Mouse (Mus musculus) heart, embryonic 13.5 days (tissue): ENCODE data around the gene Smarcc1. TPM values are rescaled to one million over a fixed set of nuclear protein-coding genes. Genes with fewer than 3 reads are reported as not detected.
"Not testable (repeated sequence)": the region's sequence is repeated elsewhere in the genome, so short reads cannot be mapped to it uniquely, and the experiment has no call there.

Experiments used
- ATAC-seq: fragments of 200-750 bp; cut with Nextera tagmentation; 2 replicates; pipeline ENCODE4 v1.8.0; 2017; ENCODE audit warnings: moderate TSS enrichment; ENCODE audit not compliant: insufficient number of reproducible peaks, low FRiP score, low TSS enrichment; ENCODE audit errors: extremely low read depth
- H3K27ac ChIP-seq: fragments of 300-500 bp; sonication (generic); replicated peaks from 2 replicates; pipeline ENCODE4 v1.5.1; 2015; ENCODE audit warnings: moderate library complexity, mild to moderate bottlenecking, inconsistent platforms
- H3K27me3 ChIP-seq: fragments of 300-500 bp; sonication (generic); replicated peaks from 2 replicates; pipeline ENCODE4 v1.6.1; 2015; ENCODE audit warnings: mild to moderate bottlenecking, inconsistent platforms
- H3K36me3 ChIP-seq: fragments of 300-500 bp; sonication (generic); 2 replicates; pipeline ENCODE4 v1.6.1; 2015; ENCODE audit warnings: mild to moderate bottlenecking, inconsistent platforms
- H3K4me1 ChIP-seq: fragments of 300-500 bp; sonication (generic); 2 replicates; pipeline ENCODE4 v1.6.1; 2015; ENCODE audit warnings: inconsistent platforms
- H3K4me2 ChIP-seq: fragments of 300-500 bp; sonication (generic); 2 replicates; pipeline ENCODE4 v1.6.1; 2015; ENCODE audit warnings: inconsistent platforms, mild to moderate bottlenecking, moderate library complexity
- H3K4me3 ChIP-seq: fragments of 300-500 bp; sonication (generic); 2 replicates; pipeline ENCODE4 v1.5.1; 2015; ENCODE audit warnings: moderate library complexity, mild to moderate bottlenecking, inconsistent platforms
- H3K9ac ChIP-seq: fragments of 300-500 bp; sonication (generic); 2 replicates; pipeline ENCODE4 v1.6.1; 2015; ENCODE audit warnings: inconsistent platforms, mild to moderate bottlenecking, moderate library complexity
- H3K9me3 ChIP-seq: fragments of 300-500 bp; sonication (generic); 2 replicates; pipeline ENCODE4 v1.6.1; 2016; ENCODE audit warnings: inconsistent platforms
- WGBS: fragments of 180-500 bp; shearing (Covaris S2); methylation state at CpG from one replicate; pipeline ENCODE4 v1.1.7; 2015; ENCODE audit warnings: mixed read lengths; 5-methylcytosine and 5-hydroxymethylcytosine counted together
- polyA plus RNA-seq: library from polyadenylated mRNA; unstranded; fragments of >200 nt; fragmentation: Nextera tagmentation; extraction: Ambion mirVana; gene quantifications from 2 replicates; pipeline ENCODE4 v1.2.1, GENCODE M21; 2015

Smarcc1 gene
- 76.9 TPM in 2 replicates for polyA plus RNA-seq

GRCm38 (mm10) chr9:110116977-110117778, at the start of gene Smarcc1:
Smarcc1 (plus strand) TSS chr9:110117708.
- peak within 1 kb of the TSS; percentile 89 for H3K4me2 ChIP-seq
- H3K9me3 ChIP-seq = no peaks in the 10 kb centered on the region
- peak within 1 kb of the TSS; percentile 98 for H3K27ac ChIP-seq
- H3K4me1 ChIP-seq = peaks cover 20% of the 10 kb centered on the region
- H3K9ac ChIP-seq = peak within 1 kb of the TSS; percentile 95
- H3K36me3 ChIP-seq = peaks cover 29% of the 10 kb centered on the region
- peak within 1 kb of the TSS; percentile 93 for H3K4me3 ChIP-seq
- WGBS = under 1% methylated on average over 72 of the region's 79 CpGs
- no peaks in the 10 kb centered on the region for H3K27me3 ChIP-seq
- peak; percentile 94 for ATAC-seq

GRCm38 (mm10) chr9:110068745-110069144, 48.8 kb upstream of the Smarcc1 start:
- Histone ChIP-seq H3K36me3 (peaks cover 90% of the 10 kb centered on the region), H3K9me3 (no peaks in the 10 kb centered on the region), H3K9ac (no peak overlapping the region), H3K4me3 (no peak overlapping the region), H3K4me2 (no peak overlapping the region), H3K27me3 (no peaks in the 10 kb centered on the region), H3K27ac (no peak overlapping the region), H3K4me1 (peaks cover 16% of the 10 kb centered on the region)
- ATAC-seq = no peak
- 76% methylated on average over 6 of the region's 6 CpGs for WGBS

- H3K9ac ChIP-seq = no peak overlapping the region
- H3K4me3 ChIP-seq = no peak overlapping the region
- H3K36me3 ChIP-seq = peaks cover 92% of the 10 kb centered on the region
- 0 out of 2 replicates have a peak, but pooled peaks have one; percentile 61 for ATAC-seq
- H3K9me3 ChIP-seq = no peaks in the 10 kb centered on the region
- H3K4me1 ChIP-seq = peaks cover 16% of the 10 kb centered on the region
- peak overlapping the region; percentile 43 for H3K27ac ChIP-seq
- H3K4me2 ChIP-seq = no peak overlapping the region
- H3K27me3 ChIP-seq = no peaks in the 10 kb centered on the region
- WGBS = 50% methylated on average over 9 of the region's 9 CpGs
Observed at GRCm38 (mm10) chr9:110070358-110070757, 47.1 kb upstream of the Smarcc1 start.

GRCm38 (mm10) chr9:110071011-110071410, 46.5 kb upstream of the Smarcc1 start:
- peaks cover 93% of the 10 kb centered on the region for H3K36me3 ChIP-seq
- ATAC-seq = no peak
- H3K27me3 ChIP-seq = no peaks in the 10 kb centered on the region
- no peaks in the 10 kb centered on the region for H3K9me3 ChIP-seq
- H3K4me1 ChIP-seq = peaks cover 16% of the 10 kb centered on the region
- 70% methylated on average over 4 of the region's 4 CpGs for WGBS
- no peak overlapping the region for H3K4me2 ChIP-seq
- peak overlapping the region; percentile 43 for H3K27ac ChIP-seq
- H3K4me3 ChIP-seq = no peak overlapping the region
- no peak overlapping the region for H3K9ac ChIP-seq

GRCm38 (mm10) chr9:110071843-110072242, 45.7 kb upstream of the Smarcc1 start:
- no peak overlapping the region for H3K27ac ChIP-seq

GRCm38 (mm10) chr9:110076468-110076867, 41.0 kb upstream of the Smarcc1 start:
- Histone ChIP-seq H3K4me1 (peaks cover 22% of the 10 kb centered on the region), H3K36me3 (peaks cover 95% of the 10 kb centered on the region)
- not testable (repeated sequence) for H3K27me3 ChIP-seq, H3K9ac ChIP-seq, ATAC-seq, H3K9me3 ChIP-seq, H3K4me3 ChIP-seq, H3K27ac ChIP-seq, H3K4me2 ChIP-seq
- WGBS = 75% methylated on average over 4 of the region's 7 CpGs

More at GRCm38 (mm10) chr9:110071843-110072242, 45.7 kb upstream of the Smarcc1 start:
- 5% methylated on average over 1 of the region's 1 CpGs for WGBS
- Histone ChIP-seq H3K36me3 (peaks cover 91% of the 10 kb centered on the region), H3K4me2 (no peak overlapping the region), H3K4me3 (no peak overlapping the region), H3K4me1 (peaks cover 13% of the 10 kb centered on the region), H3K27me3 (no peaks in the 10 kb centered on the region), H3K9ac (no peak overlapping the region), H3K9me3 (no peaks in the 10 kb centered on the region)
- ATAC-seq = no peak

GRCm38 (mm10) chr9:110081066-110081465, 36.4 kb upstream of the Smarcc1 start:
- H3K36me3 ChIP-seq = peaks cover 97% of the 10 kb centered on the region
- no peak overlapping the region for H3K4me3 ChIP-seq
- H3K27me3 ChIP-seq = no peaks in the 10 kb centered on the region
- H3K9me3 ChIP-seq = no peaks in the 10 kb centered on the region
- H3K27ac ChIP-seq = peak overlapping the region; percentile 64
- ATAC-seq = no peak
- peaks cover 40% of the 10 kb centered on the region for H3K4me1 ChIP-seq
- WGBS = 76% methylated on average over 3 of the region's 3 CpGs
- no peak overlapping the region for H3K4me2 ChIP-seq
- peak overlapping the region; percentile 29; the same call in 1 of the 2 replicates for H3K9ac ChIP-seq

- ATAC-seq = no peak
- Histone ChIP-seq H3K36me3 (peaks cover 100% of the 10 kb centered on the region), H3K4me2 (no peak overlapping the region), H3K4me1 (peaks cover 33% of the 10 kb centered on the region), H3K27me3 (no peaks in the 10 kb centered on the region), H3K9ac (no peak overlapping the region), H3K4me3 (no peak overlapping the region), H3K27ac (peak overlapping the region; percentile 59), H3K9me3 (no peaks in the 10 kb centered on the region)
- 79% methylated on average over 25 of the region's 25 CpGs for WGBS
Observed at GRCm38 (mm10) chr9:110084201-110084964, 33.1 kb upstream of the Smarcc1 start.

GRCm38 (mm10) chr9:110085693-110086092, 31.8 kb upstream of the Smarcc1 start:
- no peaks in the 10 kb centered on the region for H3K9me3 ChIP-seq
- WGBS = 89% methylated on average over 8 of the region's 8 CpGs
- no peak overlapping the region; the same call in 1 of the 2 replicates for H3K27ac ChIP-seq
- peaks cover 26% of the 10 kb centered on the region for H3K4me1 ChIP-seq
- no peak overlapping the region for H3K4me2 ChIP-seq
- H3K9ac ChIP-seq = no peak overlapping the region
- H3K4me3 ChIP-seq = no peak overlapping the region
- peaks cover 100% of the 10 kb centered on the region for H3K36me3 ChIP-seq
- H3K27me3 ChIP-seq = no peaks in the 10 kb centered on the region
- no peak for ATAC-seq

- no peak for ATAC-seq
Observed at GRCm38 (mm10) chr9:110093303-110093702, 24.2 kb upstream of the Smarcc1 start.

GRCm38 (mm10) chr9:110094761-110095160, 22.7 kb upstream of the Smarcc1 start:
- no peaks in the 10 kb centered on the region for H3K9me3 ChIP-seq
- no peak overlapping the region for H3K4me3 ChIP-seq
- peaks cover 98% of the 10 kb centered on the region for H3K36me3 ChIP-seq
- H3K4me1 ChIP-seq = peaks cover 4% of the 10 kb centered on the region
- no peak for ATAC-seq
- H3K4me2 ChIP-seq = no peak overlapping the region
- 94% methylated on average over 4 of the region's 4 CpGs for WGBS
- H3K27me3 ChIP-seq = no peaks in the 10 kb centered on the region
- no peak overlapping the region for H3K9ac ChIP-seq
- no peak overlapping the region for H3K27ac ChIP-seq

More at GRCm38 (mm10) chr9:110093303-110093702, 24.2 kb upstream of the Smarcc1 start:
- no peaks in the 10 kb centered on the region for H3K27me3 ChIP-seq
- no peak overlapping the region for H3K27ac ChIP-seq
- no peaks in the 10 kb centered on the region for H3K4me1 ChIP-seq
- H3K4me3 ChIP-seq = no peak overlapping the region
- no peaks in the 10 kb centered on the region for H3K9me3 ChIP-seq
- H3K4me2 ChIP-seq = no peak overlapping the region
- H3K36me3 ChIP-seq = peaks cover 98% of the 10 kb centered on the region
- WGBS = 74% methylated on average over 4 of the region's 4 CpGs
- no peak overlapping the region for H3K9ac ChIP-seq
